Mouse (Mus musculus) forebrain, embryonic 12.5 days (tissue): ENCODE results near the gene Afap1l2. TPM values are rescaled to one million over a fixed set of nuclear protein-coding genes. Genes with fewer than 3 reads are reported as not detected.

ENCODE experiments used
- ATAC-seq: fragments of 200-750 bp; cut with Nextera tagmentation; 2 replicates; pipeline ENCODE4 v1.8.0; 2017; ENCODE audit warnings: moderate TSS enrichment; ENCODE audit not compliant: low FRiP score
- H3K27ac ChIP-seq: fragments of 300-500 bp; sonication (generic); 2 replicates; pipeline ENCODE4 v1.5.1; 2016; ENCODE audit warnings: mild to moderate bottlenecking
- H3K27me3 ChIP-seq: fragments of 300-500 bp; sonication (generic); 2 replicates; pipeline ENCODE4 v1.6.1; 2016; ENCODE audit warnings: mild to moderate bottlenecking
- H3K36me3 ChIP-seq: fragments of 300-500 bp; sonication (generic); replicated peaks from 2 replicates; pipeline ENCODE4 v1.6.1; 2016; ENCODE audit warnings: mild to moderate bottlenecking
- H3K4me1 ChIP-seq: fragments of 300-500 bp; sonication (generic); 2 replicates; pipeline ENCODE4 v1.6.1; 2016
- H3K4me2 ChIP-seq: fragments of 300-500 bp; sonication (generic); 2 replicates; pipeline ENCODE4 v1.6.1; 2016; ENCODE audit warnings: mild to moderate bottlenecking, moderate library complexity
- H3K4me3 ChIP-seq: fragments of 300-500 bp; sonication (generic); replicated peaks from 2 replicates; pipeline ENCODE4 v1.5.1; 2016; ENCODE audit warnings: mild to moderate bottlenecking
- H3K9ac ChIP-seq: fragments of 300-500 bp; sonication (generic); 2 replicates; pipeline ENCODE4 v1.6.1; 2016; ENCODE audit warnings: mild to moderate bottlenecking
- H3K9me3 ChIP-seq: fragments of 300-500 bp; sonication (generic); 2 replicates; pipeline ENCODE4 v1.6.1; 2016
- WGBS: fragments of 180-500 bp; shearing (Covaris S2); methylation state at CpG from one replicate; pipeline ENCODE4 v1.1.7; 2016; 5-methylcytosine and 5-hydroxymethylcytosine counted together
- polyA plus RNA-seq: library from polyadenylated mRNA; unstranded; fragments of >200 nt; fragmentation: Nextera tagmentation; extraction: Ambion mirVana; gene quantifications from 2 replicates; pipeline ENCODE4 v1.2.1, GENCODE M21; 2016

The Afap1l2 gene
- polyA plus RNA-seq, 1 experiment from 2014 or later = 2.7 TPM

- Histone ChIP-seq H3K27me3 (no peaks in the 10 kb centered on the region), H3K4me3 (no peak overlapping the region), H3K27ac (no peak overlapping the region), H3K4me1 (peaks cover under 1% of the 10 kb centered on the region; the same call in 1 of the 2 replicates), H3K9me3 (no peaks in the 10 kb centered on the region), H3K36me3 (no peaks in the 10 kb centered on the region), H3K9ac (no peak overlapping the region), H3K4me2 (no peak overlapping the region)
- WGBS = 64% methylated on average over 5 of the region's 5 CpGs
- ATAC-seq = no peak
These were observed 44.2 kb downstream of the Afap1l2 start for GRCm38 (mm10) chr19:56963876-56964275.

DNA sequence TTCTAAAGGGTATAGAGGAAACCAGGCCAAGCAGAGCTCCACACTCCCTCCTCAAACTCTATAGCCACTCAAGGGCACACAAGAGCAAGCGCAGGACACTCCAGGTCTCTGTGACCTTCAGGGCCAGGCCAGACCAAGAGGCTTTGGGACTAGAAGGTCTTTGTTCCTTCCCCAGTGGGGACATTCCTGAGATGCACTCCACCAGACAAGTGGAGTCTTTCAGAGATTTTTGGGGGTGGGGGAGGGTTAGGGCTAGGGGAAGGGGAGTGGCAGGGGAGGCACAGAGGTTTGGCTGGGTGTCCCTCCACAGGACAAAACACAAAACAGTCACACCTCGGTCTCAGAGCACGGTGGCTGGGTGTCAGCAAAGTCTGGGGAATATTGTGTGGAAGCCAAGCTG is 48.4 kb downstream of the Afap1l2 start:
- Histone ChIP-seq H3K9me3 (no peaks in the 10 kb centered on the region), H3K27ac (no peak overlapping the region), H3K4me3 (no peak overlapping the region), H3K9ac (no peak overlapping the region), H3K4me2 (no peak overlapping the region), H3K27me3 (no peaks in the 10 kb centered on the region), H3K36me3 (no peaks in the 10 kb centered on the region), H3K4me1 (peaks cover 6% of the 10 kb centered on the region; the same call in 1 of the 2 replicates)
- no peak for ATAC-seq
- WGBS = 79% methylated on average over 3 of the region's 3 CpGs

DNA sequence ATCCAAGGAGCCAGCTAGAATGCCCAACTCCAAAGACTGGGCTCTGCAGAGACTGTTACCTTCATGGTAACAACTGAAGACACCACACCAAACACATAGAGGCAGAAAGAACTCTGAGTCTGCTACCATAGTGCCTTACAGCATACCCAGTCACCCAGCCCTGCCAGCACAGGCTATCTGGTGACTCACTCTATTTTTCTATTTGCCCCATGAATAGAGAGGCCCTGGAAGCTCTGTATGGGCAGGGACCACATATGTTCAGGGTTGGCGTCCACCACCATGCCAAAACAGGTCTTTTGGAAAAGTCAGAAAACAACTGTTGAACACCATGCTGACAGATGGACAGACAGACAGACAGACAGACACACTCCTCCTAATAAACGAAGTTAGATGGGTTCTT is 49.0 kb downstream of the Afap1l2 start:
- ATAC-seq = no peak
- H3K27ac ChIP-seq = no peak overlapping the region
- H3K36me3 ChIP-seq = no peaks in the 10 kb centered on the region
- 83% methylated on average over 2 of the region's 2 CpGs for WGBS
- H3K9me3 ChIP-seq = no peaks in the 10 kb centered on the region
- H3K4me2 ChIP-seq = no peak overlapping the region
- no peak overlapping the region for H3K4me3 ChIP-seq
- H3K4me1 ChIP-seq = peaks cover 6% of the 10 kb centered on the region; the same call in 1 of the 2 replicates
- H3K9ac ChIP-seq = no peak overlapping the region
- no peaks in the 10 kb centered on the region for H3K27me3 ChIP-seq

DNA sequence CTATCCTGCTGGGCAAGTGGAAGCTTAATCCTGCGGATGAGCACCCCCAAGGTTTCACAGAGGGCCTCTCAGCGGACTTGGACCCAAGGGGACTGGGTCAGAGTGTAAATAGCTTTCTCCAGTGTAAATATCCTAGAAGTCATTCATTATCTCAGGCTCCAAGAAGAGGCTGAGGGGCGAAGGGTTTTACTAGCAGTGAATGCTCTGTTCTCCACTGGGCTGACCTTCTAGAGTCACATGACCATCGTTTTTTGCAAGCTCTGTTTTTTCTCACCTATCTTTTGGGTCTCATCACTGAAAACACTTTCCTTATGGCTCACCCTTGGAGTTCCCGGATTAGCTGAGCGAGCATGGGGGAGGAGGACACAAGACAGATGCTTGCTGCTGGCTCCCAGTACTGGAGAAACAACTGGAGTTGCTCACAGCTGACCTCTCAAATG is 49.4 kb downstream of the Afap1l2 start:
- no peak overlapping the region for H3K9ac ChIP-seq
- no peaks in the 10 kb centered on the region for H3K9me3 ChIP-seq
- no peak overlapping the region for H3K4me2 ChIP-seq
- H3K27me3 ChIP-seq = no peaks in the 10 kb centered on the region
- H3K27ac ChIP-seq = no peak overlapping the region
- WGBS = 72% methylated on average over 6 of the region's 6 CpGs
- ATAC-seq = no peak
- H3K36me3 ChIP-seq = no peaks in the 10 kb centered on the region
- H3K4me3 ChIP-seq = no peak overlapping the region
- peaks cover 6% of the 10 kb centered on the region; the same call in 1 of the 2 replicates for H3K4me1 ChIP-seq

- no peak overlapping the region for H3K4me2 ChIP-seq
- H3K27ac ChIP-seq = no peak overlapping the region
- peaks cover 6% of the 10 kb centered on the region; the same call in 1 of the 2 replicates for H3K4me1 ChIP-seq
- H3K4me3 ChIP-seq = no peak overlapping the region
- H3K27me3 ChIP-seq = no peaks in the 10 kb centered on the region
- H3K9me3 ChIP-seq = no peaks in the 10 kb centered on the region
- no peaks in the 10 kb centered on the region for H3K36me3 ChIP-seq
- no peak for ATAC-seq
- WGBS = 86% methylated on average over 4 of the region's 4 CpGs
- H3K9ac ChIP-seq = no peak overlapping the region
These were observed 50.0 kb downstream of the Afap1l2 start for GRCm38 (mm10) chr19:56958011-56958410.

DNA sequence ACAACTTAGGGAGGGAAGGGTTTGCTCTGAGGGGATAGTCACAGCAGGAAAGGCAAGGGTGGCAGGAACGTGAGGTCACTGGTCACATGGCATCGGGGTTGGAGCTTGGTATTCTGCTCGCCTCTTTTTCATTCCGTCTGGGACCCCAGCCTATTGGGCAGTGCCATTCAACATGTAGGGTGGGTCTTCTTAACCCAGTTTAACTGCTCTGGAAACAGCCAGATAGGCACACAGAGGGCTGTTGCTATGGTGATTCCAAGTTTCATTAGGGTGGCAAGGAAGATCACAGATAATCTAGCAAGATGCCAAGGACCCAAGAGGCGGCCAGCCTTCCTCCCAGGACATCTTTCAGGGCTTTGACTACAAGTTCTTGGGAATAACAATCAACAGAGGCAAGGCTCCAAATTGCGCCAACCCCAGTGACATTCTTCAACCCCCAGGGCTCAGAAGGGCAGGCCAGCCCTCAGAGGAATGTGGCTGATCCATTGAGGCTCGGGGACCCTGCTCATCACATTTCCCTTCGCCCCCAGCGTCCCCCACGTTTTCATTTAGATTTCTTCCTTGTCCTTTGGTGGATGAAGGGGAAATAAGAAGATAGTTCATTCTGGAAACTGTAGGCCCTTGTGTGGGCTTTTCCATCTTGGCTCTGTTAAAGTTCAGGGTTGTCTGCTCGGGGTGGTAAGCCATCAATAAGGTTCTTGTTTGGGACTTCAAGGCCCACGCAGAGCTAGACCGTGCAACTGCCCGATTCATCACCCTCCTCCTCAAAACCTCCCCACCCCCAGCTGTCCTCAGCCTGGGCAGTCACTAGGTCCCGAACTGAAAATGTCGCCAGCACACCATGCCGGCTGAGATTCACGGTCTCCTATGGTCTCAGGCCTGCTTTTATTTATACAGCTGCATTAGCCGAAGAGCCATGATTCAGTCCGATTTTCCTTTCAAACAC is 52.2 kb downstream of the Afap1l2 start:
- peaks cover 6% of the 10 kb centered on the region; the same call in 1 of the 2 replicates for H3K4me1 ChIP-seq
- no peaks in the 10 kb centered on the region for H3K9me3 ChIP-seq
- no peaks in the 10 kb centered on the region for H3K27me3 ChIP-seq
- H3K36me3 ChIP-seq = no peaks in the 10 kb centered on the region
- H3K27ac ChIP-seq = no peak overlapping the region
- H3K4me3 ChIP-seq = no peak overlapping the region
- 84% methylated on average over 20 of the region's 20 CpGs for WGBS
- H3K9ac ChIP-seq = no peak overlapping the region
- H3K4me2 ChIP-seq = no peak overlapping the region
- ATAC-seq = no peak

- Histone ChIP-seq H3K4me2 (no peak overlapping the region), H3K4me1 (peaks cover 6% of the 10 kb centered on the region; the same call in 1 of the 2 replicates), H3K27me3 (no peaks in the 10 kb centered on the region), H3K9ac (no peak overlapping the region), H3K4me3 (no peak overlapping the region), H3K9me3 (no peaks in the 10 kb centered on the region), H3K27ac (no peak overlapping the region), H3K36me3 (no peaks in the 10 kb centered on the region)
- no peak for ATAC-seq
- 88% methylated on average over 13 of the region's 13 CpGs for WGBS
These were observed 53.2 kb downstream of the Afap1l2 start for GRCm38 (mm10) chr19:56954857-56955256.

GRCm38 (mm10) chr19:56953856-56954255 is 54.2 kb downstream of the Afap1l2 start:
- Histone ChIP-seq H3K27ac (no peak overlapping the region), H3K4me2 (no peak overlapping the region), H3K9me3 (no peaks in the 10 kb centered on the region), H3K4me3 (no peak overlapping the region), H3K27me3 (no peaks in the 10 kb centered on the region), H3K4me1 (peaks cover 5% of the 10 kb centered on the region; the same call in 1 of the 2 replicates), H3K36me3 (no peaks in the 10 kb centered on the region), H3K9ac (no peak overlapping the region)
- ATAC-seq = no peak
- 84% methylated on average over 4 of the region's 4 CpGs for WGBS

DNA sequence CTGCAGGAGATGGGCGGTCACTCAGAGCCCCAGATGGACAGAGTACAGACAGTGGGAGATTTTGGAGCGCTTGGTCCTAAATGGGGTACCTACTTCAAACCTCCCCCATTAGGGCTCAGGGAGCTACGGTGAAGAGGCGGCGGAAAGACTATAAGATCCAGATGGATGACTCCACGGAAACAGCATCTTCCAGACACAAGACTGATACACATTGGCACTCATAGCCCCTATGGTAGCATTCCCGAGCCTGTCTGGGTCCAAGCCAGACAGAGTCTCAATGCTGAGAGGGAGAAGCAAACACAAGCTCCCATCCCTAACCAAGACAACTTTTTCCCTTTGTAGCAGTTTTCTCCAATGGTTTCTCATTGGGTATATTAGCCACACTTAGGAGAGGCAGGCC is 57.2 kb downstream of the Afap1l2 start:
- no peak overlapping the region for H3K27ac ChIP-seq
- no peak for ATAC-seq
- H3K4me3 ChIP-seq = no peak overlapping the region
- H3K9me3 ChIP-seq = no peaks in the 10 kb centered on the region
- H3K9ac ChIP-seq = no peak overlapping the region
- WGBS = 84% methylated on average over 7 of the region's 7 CpGs
- H3K4me1 ChIP-seq = no peaks in the 10 kb centered on the region
- no peaks in the 10 kb centered on the region for H3K27me3 ChIP-seq
- no peaks in the 10 kb centered on the region for H3K36me3 ChIP-seq
- H3K4me2 ChIP-seq = no peak overlapping the region

- WGBS = 84% methylated on average over 8 of the region's 8 CpGs
These were observed 58.2 kb downstream of the Afap1l2 start for GRCm38 (mm10) chr19:56949868-56950267.

GRCm38 (mm10) chr19:56947971-56948610 is 59.9 kb downstream of the Afap1l2 start:
- H3K27me3 ChIP-seq = no peaks in the 10 kb centered on the region
- WGBS = 72% methylated on average over 6 of the region's 6 CpGs
- H3K4me2 ChIP-seq = no peak overlapping the region
- H3K9ac ChIP-seq = no peak overlapping the region
- no peaks in the 10 kb centered on the region for H3K36me3 ChIP-seq
- no peak overlapping the region for H3K27ac ChIP-seq
- H3K9me3 ChIP-seq = no peaks in the 10 kb centered on the region
- no peak overlapping the region for H3K4me3 ChIP-seq
- H3K4me1 ChIP-seq = no peaks in the 10 kb centered on the region
- ATAC-seq = no peak

More at GRCm38 (mm10) chr19:56949868-56950267, 58.2 kb downstream of the Afap1l2 start:
- no peak for ATAC-seq
- H3K9me3 ChIP-seq = no peaks in the 10 kb centered on the region
- H3K4me3 ChIP-seq = no peak overlapping the region
- H3K36me3 ChIP-seq = no peaks in the 10 kb centered on the region
- H3K9ac ChIP-seq = no peak overlapping the region
- no peaks in the 10 kb centered on the region for H3K4me1 ChIP-seq
- no peak overlapping the region for H3K27ac ChIP-seq
- no peaks in the 10 kb centered on the region for H3K27me3 ChIP-seq
- no peak overlapping the region for H3K4me2 ChIP-seq

DNA sequence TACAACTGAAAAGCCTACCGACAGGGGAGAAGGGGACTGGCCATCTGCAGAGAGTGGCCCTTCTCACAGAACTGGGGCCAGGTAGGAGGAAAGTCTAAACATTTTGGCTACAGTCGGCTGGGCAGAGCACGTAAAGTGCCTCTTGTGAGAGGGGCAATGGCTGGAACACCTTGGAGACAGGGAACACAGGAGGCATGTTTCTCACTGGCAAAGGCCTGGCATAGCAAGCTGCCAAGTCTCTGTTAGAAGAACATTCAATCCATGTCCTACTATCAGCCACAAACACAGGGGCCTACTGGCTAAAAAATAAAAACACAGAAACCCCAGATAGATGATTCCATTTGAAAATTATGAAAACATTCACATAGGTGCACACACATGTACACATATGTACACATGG is 61.3 kb downstream of the Afap1l2 start:
- no peaks in the 10 kb centered on the region for H3K9me3 ChIP-seq
- H3K4me1 ChIP-seq = no peaks in the 10 kb centered on the region
- no peak for ATAC-seq
- H3K9ac ChIP-seq = no peak overlapping the region
- no peak overlapping the region for H3K4me2 ChIP-seq
- 87% methylated on average over 3 of the region's 3 CpGs for WGBS
- H3K36me3 ChIP-seq = no peaks in the 10 kb centered on the region
- H3K27me3 ChIP-seq = no peaks in the 10 kb centered on the region
- H3K4me3 ChIP-seq = no peak overlapping the region
- no peak overlapping the region for H3K27ac ChIP-seq
